Mouse (Mus musculus) embryonic facial prominence, embryonic 11.5 days (tissue): Measurements from ENCODE around the gene Tspan13. TPM values are rescaled to one million over a fixed set of nuclear protein-coding genes. Genes with fewer than 3 reads are reported as not detected.

Experiments used
- ATAC-seq: fragments of 200-750 bp; cut with Nextera tagmentation; replicated peaks from 2 replicates; pipeline ENCODE4 v1.8.0; 2017; ENCODE audit warnings: low read depth; ENCODE audit not compliant: insufficient number of reproducible peaks, low FRiP score, low TSS enrichment
- DNase-seq: peaks from one replicate; pipeline ENCODE4 v3.0.0-alpha.2; 2015; ENCODE audit warnings: low spot score
- H3K27ac ChIP-seq: fragments of 300-500 bp; sonication (generic); replicated peaks from 2 replicates; pipeline ENCODE4 v1.5.1; 2014; ENCODE audit warnings: mild to moderate bottlenecking, low read depth, low read length, control low read depth
- H3K27me3 ChIP-seq: fragments of 300-500 bp; sonication (generic); 2 replicates; pipeline ENCODE4 v1.6.1; 2014; ENCODE audit warnings: mild to moderate bottlenecking, low read length, moderate library complexity, mixed read lengths; ENCODE audit not compliant: control insufficient read depth, insufficient read depth
- H3K36me3 ChIP-seq: fragments of 300-500 bp; sonication (generic); replicated peaks from 2 replicates; pipeline ENCODE4 v1.6.1; 2014; ENCODE audit warnings: low read depth, mild to moderate bottlenecking, low read length, moderate library complexity, mixed read lengths; ENCODE audit not compliant: control insufficient read depth, insufficient read depth
- H3K4me1 ChIP-seq: fragments of 300-500 bp; sonication (generic); 2 replicates; pipeline ENCODE4 v1.6.1; 2014; ENCODE audit warnings: low read length, mixed read lengths; ENCODE audit not compliant: control insufficient read depth, insufficient read depth
- H3K4me2 ChIP-seq: fragments of 300-500 bp; sonication (generic); 2 replicates; pipeline ENCODE4 v1.6.1; 2014; ENCODE audit warnings: low read depth, mild to moderate bottlenecking, control low read depth, low read length, moderate library complexity
- H3K4me3 ChIP-seq: fragments of 300-500 bp; sonication (generic); 2 replicates; pipeline ENCODE4 v1.5.1; 2014; ENCODE audit warnings: low read depth, low read length, control low read depth
- H3K9ac ChIP-seq: fragments of 300-500 bp; sonication (generic); replicated peaks from 2 replicates; pipeline ENCODE4 v1.6.1; 2014; ENCODE audit warnings: mild to moderate bottlenecking, control low read depth, low read length
- H3K9me3 ChIP-seq: fragments of 300-500 bp; sonication (generic); replicated peaks from 2 replicates; pipeline ENCODE4 v1.6.1; 2016; ENCODE audit warnings: mild to moderate bottlenecking, low read length, inconsistent platforms, mixed read lengths; ENCODE audit not compliant: control insufficient read depth
- WGBS: fragments of 180-500 bp; shearing (Covaris S2); extraction: QIAGEN DNeasy Blood & Tissue Kit; methylation state at CpG from one replicate; pipeline ENCODE4 v1.1.7; 2014; 5-methylcytosine and 5-hydroxymethylcytosine counted together
- polyA plus RNA-seq: library from polyadenylated mRNA; unstranded; fragments of >200 nt; fragmentation: Nextera tagmentation; extraction: Ambion mirVana; gene quantifications from 2 replicates; pipeline ENCODE4 v1.2.1, GENCODE M21; 2014

The Tspan13 gene
- polyA plus RNA-seq, 1 experiment from 2014 or later: 87.2 TPM

GRCm38 (mm10) chr12:36029687-36030086 is 12.6 kb downstream of the Tspan13 start:
- DNase-seq: no peak
- WGBS: 90% methylated on average over 4 of the region's 6 CpGs
- H3K4me2 ChIP-seq: no peak overlapping the region
- H3K27me3 ChIP-seq: no peaks in the 10 kb centered on the region
- no peak overlapping the region for H3K9ac ChIP-seq
- no peak for ATAC-seq
- no peaks in the 10 kb centered on the region for H3K36me3 ChIP-seq
- H3K27ac ChIP-seq: no peak overlapping the region
- no peaks in the 10 kb centered on the region for H3K9me3 ChIP-seq
- H3K4me3 ChIP-seq: no peak overlapping the region
- no peaks in the 10 kb centered on the region for H3K4me1 ChIP-seq

DNA sequence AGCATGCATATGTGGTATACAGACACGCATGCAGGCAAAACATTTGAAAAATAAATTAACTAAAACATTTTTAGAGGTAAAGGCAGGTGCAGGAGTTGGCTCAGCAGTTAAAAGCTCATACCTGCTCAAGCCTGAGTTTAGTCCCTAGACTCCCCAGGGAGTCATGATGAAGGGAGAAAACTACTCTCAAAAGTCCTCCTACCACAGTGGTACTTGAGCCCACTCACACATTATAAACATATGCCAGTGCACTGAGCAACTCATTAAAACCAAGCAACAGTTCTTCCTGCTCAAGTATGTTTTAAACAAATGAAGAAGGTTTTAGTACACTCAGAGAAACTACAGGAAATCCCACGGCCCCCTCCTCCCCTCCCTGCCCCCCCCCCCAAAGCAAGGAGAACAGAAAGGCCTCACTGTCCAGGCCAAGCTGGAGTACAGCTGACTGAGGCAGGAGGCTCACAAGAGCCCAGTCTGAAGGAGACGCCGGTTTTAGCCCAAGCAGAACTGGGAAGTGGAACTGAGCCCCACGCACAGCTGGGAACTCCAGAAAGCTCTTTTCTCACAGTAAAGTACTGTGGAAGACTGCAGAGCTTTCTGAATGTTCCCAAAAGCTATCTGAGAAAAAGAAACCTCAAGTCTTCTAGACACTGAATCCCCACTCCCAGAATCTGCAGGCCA is 13.2 kb downstream of the Tspan13 start:
- ATAC-seq (no peak), DNase-seq (no peak)
- no peak overlapping the region for H3K4me2 ChIP-seq
- WGBS: 51% methylated on average over 5 of the region's 5 CpGs
- no peaks in the 10 kb centered on the region for H3K9me3 ChIP-seq
- H3K27ac ChIP-seq: no peak overlapping the region
- no peaks in the 10 kb centered on the region for H3K27me3 ChIP-seq
- no peaks in the 10 kb centered on the region for H3K4me1 ChIP-seq
- H3K9ac ChIP-seq: no peak overlapping the region
- no peak overlapping the region for H3K4me3 ChIP-seq
- no peaks in the 10 kb centered on the region for H3K36me3 ChIP-seq

GRCm38 (mm10) chr12:36027171-36027570 is 15.1 kb downstream of the Tspan13 start:
- Histone ChIP-seq H3K36me3 (no peaks in the 10 kb centered on the region), H3K9ac (no peak overlapping the region), H3K4me3 (no peak overlapping the region), H3K4me1 (no peaks in the 10 kb centered on the region), H3K9me3 (no peaks in the 10 kb centered on the region), H3K27ac (no peak overlapping the region), H3K4me2 (no peak overlapping the region), H3K27me3 (no peaks in the 10 kb centered on the region)
- ATAC-seq (no peak), DNase-seq (no peak)
- WGBS: 86% methylated on average over 2 of the region's 2 CpGs

GRCm38 (mm10) chr12:36026126-36026525 is 16.2 kb downstream of the Tspan13 start:
- no peak overlapping the region for H3K9ac ChIP-seq
- H3K4me1 ChIP-seq: no peaks in the 10 kb centered on the region
- no peaks in the 10 kb centered on the region for H3K9me3 ChIP-seq
- H3K4me3 ChIP-seq: no peak overlapping the region
- no peak overlapping the region for H3K4me2 ChIP-seq
- H3K27me3 ChIP-seq: no peaks in the 10 kb centered on the region
- ATAC-seq (no peak), DNase-seq (no peak)
- 95% methylated on average over 4 of the region's 4 CpGs for WGBS
- no peak overlapping the region for H3K27ac ChIP-seq
- H3K36me3 ChIP-seq: no peaks in the 10 kb centered on the region

- no peak overlapping the region for H3K27ac ChIP-seq
- no peaks in the 10 kb centered on the region for H3K27me3 ChIP-seq
- H3K36me3 ChIP-seq: no peaks in the 10 kb centered on the region
- H3K4me2 ChIP-seq: no peak overlapping the region
- ATAC-seq: no peak
- 89% methylated on average over 2 of the region's 2 CpGs for WGBS
- no peaks in the 10 kb centered on the region for H3K4me1 ChIP-seq
- DNase-seq: no peak
- H3K4me3 ChIP-seq: no peak overlapping the region
- no peak overlapping the region for H3K9ac ChIP-seq
- H3K9me3 ChIP-seq: no peaks in the 10 kb centered on the region
Measured at GRCm38 (mm10) chr12:36020710-36021109, 21.6 kb downstream of the Tspan13 start.

- no peak overlapping the region for H3K4me3 ChIP-seq
- no peaks in the 10 kb centered on the region for H3K4me1 ChIP-seq
- H3K27ac ChIP-seq: no peak overlapping the region
- no peaks in the 10 kb centered on the region for H3K36me3 ChIP-seq
- ATAC-seq (no peak), DNase-seq (no peak)
- no peak overlapping the region for H3K9ac ChIP-seq
- no peak overlapping the region for H3K4me2 ChIP-seq
- 75% methylated on average over 3 of the region's 3 CpGs for WGBS
- H3K27me3 ChIP-seq: no peaks in the 10 kb centered on the region
- H3K9me3 ChIP-seq: no peaks in the 10 kb centered on the region
Measured at GRCm38 (mm10) chr12:36020081-36020480, 22.2 kb downstream of the Tspan13 start.

- no peak overlapping the region for H3K4me3 ChIP-seq
- no peaks in the 10 kb centered on the region for H3K36me3 ChIP-seq
- no peaks in the 10 kb centered on the region for H3K9me3 ChIP-seq
- H3K9ac ChIP-seq: no peak overlapping the region
- H3K27ac ChIP-seq: no peak overlapping the region
- 77% methylated on average over 4 of the region's 4 CpGs for WGBS
- ATAC-seq: no peak
- H3K4me1 ChIP-seq: no peaks in the 10 kb centered on the region
- no peak overlapping the region for H3K4me2 ChIP-seq
- no peaks in the 10 kb centered on the region for H3K27me3 ChIP-seq
- no peak for DNase-seq
Measured at GRCm38 (mm10) chr12:36019572-36019971, 22.7 kb downstream of the Tspan13 start.

GRCm38 (mm10) chr12:36017791-36018190 is 24.5 kb downstream of the Tspan13 start:
- H3K9ac ChIP-seq: no peak overlapping the region
- no peak overlapping the region for H3K4me2 ChIP-seq
- no peak overlapping the region for H3K27ac ChIP-seq
- H3K27me3 ChIP-seq: no peaks in the 10 kb centered on the region
- WGBS: 82% methylated on average over 2 of the region's 2 CpGs
- DNase-seq (no peak), ATAC-seq (no peak)
- no peak overlapping the region for H3K4me3 ChIP-seq
- H3K36me3 ChIP-seq: no peaks in the 10 kb centered on the region
- no peaks in the 10 kb centered on the region for H3K9me3 ChIP-seq
- H3K4me1 ChIP-seq: no peaks in the 10 kb centered on the region
